ENCODE assay signal across 12 mouse cellular contexts in genomic region chr11:107011171-107011570, GRCm38 (mm10). TPM values are rescaled to one million over a fixed set of nuclear protein-coding genes. Genes with fewer than 3 reads are reported as not detected.
DNase-seq lines count a peak whose midpoint lies in the region; ATAC-seq lines count a peak whose summit lies in the region.
"Had no signal": no experiment of that assay in that cellular context is flagged by ENCODE, and none has a peak within 500 bp of the region (broad histone marks: within the 10 kb centered on the region; RNA-seq: fewer than 3 reads in every experiment).

No protein-coding gene starts in this region.

- no peak for DNase-seq in heart, embryonic 10.5 days (ENCODE audit: low spot score)
- no peak for DNase-seq in heart, postnatal 10 days
- DNase-seq in lung, postnatal 4 days, result no peak
- no peak for DNase-seq in embryonic facial prominence, embryonic 14.5 days (ENCODE audit: low spot score)
- no peak for DNase-seq in right cerebral cortex, adult 2 months (ENCODE audit: low spot score in 2 of 2)
- no peak for DNase-seq in forebrain, embryonic 14.5 days (ENCODE audit: low spot score)
- DNase-seq: adrenal gland, adult 8-10 months; right cerebral cortex, postnatal 14 days had no signal

- no peaks in the 10 kb centered on the region for H3K9me3 ChIP-seq in heart, embryonic 10.5 days
- H3K9me3 ChIP-seq in lung, embryonic 16.5 days (ENCODE audit: control insufficient read depth, low read length), result peaks cover 2% of the 10 kb centered on the region; the same call in 1 of the 2 replicates
- no peaks in the 10 kb centered on the region for H3K9me3 ChIP-seq in embryonic facial prominence, embryonic 14.5 days (ENCODE audit: control insufficient read depth, low read length)
- no peaks in the 10 kb centered on the region; the same call in 1 of the 2 replicates for H3K9me3 ChIP-seq in liver, embryonic 16.5 days (replicated peaks; ENCODE audit: control insufficient read depth, low read length)
- no peaks in the 10 kb centered on the region for H3K9me3 ChIP-seq in forebrain, embryonic 14.5 days (replicated peaks; ENCODE audit: control insufficient read depth, low read length)
- H3K9me3 ChIP-seq: midbrain, embryonic 15.5 days had no signal

- H3K4me1 ChIP-seq in heart, embryonic 10.5 days, result peaks cover 14% of the 10 kb centered on the region
- peaks cover 12% of the 10 kb centered on the region for H3K4me1 ChIP-seq in lung, embryonic 16.5 days (replicated peaks; ENCODE audit: control insufficient read depth, insufficient read depth, low read length)
- peaks cover 6% of the 10 kb centered on the region; the same call in 1 of the 2 replicates for H3K4me1 ChIP-seq in embryonic facial prominence, embryonic 14.5 days (ENCODE audit: control insufficient read depth, insufficient read depth, low read length)
- peaks cover 12% of the 10 kb centered on the region for H3K4me1 ChIP-seq in liver, embryonic 16.5 days (ENCODE audit: control insufficient read depth, low read depth, low read length)
- H3K4me1 ChIP-seq in forebrain, embryonic 14.5 days (ENCODE audit: control insufficient read depth, insufficient read depth, low read length), result 0 out of 2 replicates have a peak, but pooled peaks cover 2% of the 10 kb centered on the region

- 74% methylated on average over 7 of the region's 7 CpGs for WGBS in heart, embryonic 10.5 days
- WGBS in lung, embryonic 16.5 days, result 76% methylated on average over 7 of the region's 7 CpGs
- 77% methylated on average over 7 of the region's 7 CpGs for WGBS in embryonic facial prominence, embryonic 14.5 days
- WGBS in liver, embryonic 16.5 days (ENCODE audit: insufficient replicate concordance), result 70% methylated on average over 7 of the region's 7 CpGs
- 78% methylated on average over 7 of the region's 7 CpGs for WGBS in forebrain, embryonic 14.5 days

- intact Hi-C loops in heart, postnatal 10 days (cut with DNase I), result no loop called here

- H3K27ac ChIP-seq in heart, embryonic 10.5 days, result 0 out of 2 replicates have a peak overlapping the region, but pooled peaks have one; percentile 37
- peak overlapping the region; percentile 100; the same call in 1 of the 2 replicates for H3K27ac ChIP-seq in lung, embryonic 16.5 days (ENCODE audit: low read length)
- H3K27ac ChIP-seq in embryonic facial prominence, embryonic 14.5 days (replicated peaks; ENCODE audit: low read depth, low read length), result no peak overlapping the region
- H3K27ac ChIP-seq in liver, embryonic 16.5 days (ENCODE audit: low read length), result peak overlapping the region; percentile 96
- no peak overlapping the region for H3K27ac ChIP-seq in forebrain, embryonic 14.5 days (ENCODE audit: low read depth, low read length)

- no peak for ATAC-seq in lung, embryonic 16.5 days (ENCODE audit: low read depth)
- ATAC-seq in embryonic facial prominence, embryonic 14.5 days (ENCODE audit: low read depth), result no peak
- ATAC-seq in liver, embryonic 16.5 days (ENCODE audit: low read depth), result no peak
- ATAC-seq in forebrain, embryonic 14.5 days, result no peak
- ATAC-seq: midbrain, embryonic 15.5 days; Patski had no signal

- H3K36me3 ChIP-seq in heart, embryonic 10.5 days, result no peaks in the 10 kb centered on the region
- no peaks in the 10 kb centered on the region for H3K36me3 ChIP-seq in lung, embryonic 16.5 days (ENCODE audit: control insufficient read depth, insufficient read depth, low read length)
- H3K36me3 ChIP-seq in embryonic facial prominence, embryonic 14.5 days (ENCODE audit: control insufficient read depth, insufficient read depth, low read length), result no peaks in the 10 kb centered on the region
- no peaks in the 10 kb centered on the region for H3K36me3 ChIP-seq in liver, embryonic 16.5 days (ENCODE audit: control insufficient read depth, insufficient read depth)
- no peaks in the 10 kb centered on the region for H3K36me3 ChIP-seq in forebrain, embryonic 14.5 days (ENCODE audit: control insufficient read depth, insufficient read depth, low read length)
- H3K36me3 ChIP-seq: midbrain, embryonic 15.5 days had no signal

- H3K4me3 ChIP-seq in heart, embryonic 10.5 days, result no peak overlapping the region
- H3K4me3 ChIP-seq in lung, embryonic 16.5 days (ENCODE audit: low read length), result no peak overlapping the region
- no peak overlapping the region for H3K4me3 ChIP-seq in embryonic facial prominence, embryonic 14.5 days (ENCODE audit: low read depth, low read length)
- H3K4me3 ChIP-seq in liver, embryonic 16.5 days (ENCODE audit: low read depth, low read length), result no peak overlapping the region
- H3K4me3 ChIP-seq in forebrain, embryonic 14.5 days (ENCODE audit: low read depth, low read length), result no peak overlapping the region

- no peaks in the 10 kb centered on the region for H3K27me3 ChIP-seq in heart, embryonic 10.5 days (ENCODE audit: insufficient read depth, poor library complexity, severe bottlenecking)
- no peaks in the 10 kb centered on the region for H3K27me3 ChIP-seq in lung, embryonic 16.5 days (ENCODE audit: control insufficient read depth, insufficient read depth, low read depth, low read length)
- H3K27me3 ChIP-seq in embryonic facial prominence, embryonic 14.5 days (replicated peaks; ENCODE audit: control insufficient read depth, insufficient read depth, low read length), result no peaks in the 10 kb centered on the region
- no peaks in the 10 kb centered on the region for H3K27me3 ChIP-seq in liver, embryonic 16.5 days (ENCODE audit: control insufficient read depth, insufficient read depth, low read depth, low read length)
- H3K27me3 ChIP-seq in forebrain, embryonic 14.5 days (replicated peaks; ENCODE audit: control insufficient read depth, insufficient read depth, low read length), result no peaks in the 10 kb centered on the region
- H3K27me3 ChIP-seq: midbrain, embryonic 15.5 days; Patski had no signal

- no peak overlapping the region; the same call in 1 of the 2 replicates for H3K9ac ChIP-seq in lung, embryonic 16.5 days (ENCODE audit: low read length)
- no peak overlapping the region for H3K9ac ChIP-seq in embryonic facial prominence, embryonic 14.5 days (ENCODE audit: low read depth, low read length)
- H3K9ac ChIP-seq in liver, embryonic 16.5 days (ENCODE audit: low read depth, low read length), result no peak overlapping the region
- no peak overlapping the region for H3K9ac ChIP-seq in forebrain, embryonic 14.5 days (ENCODE audit: low read length)

- H3K4me2 ChIP-seq in lung, embryonic 16.5 days (ENCODE audit: low read depth, low read length), result peak overlapping the region; percentile 65; the same call in 1 of the 2 replicates
- peak overlapping the region; percentile 71; the same call in 1 of the 2 replicates for H3K4me2 ChIP-seq in embryonic facial prominence, embryonic 14.5 days (ENCODE audit: low read depth, low read length)
- H3K4me2 ChIP-seq in liver, embryonic 16.5 days (ENCODE audit: low read depth, low read length), result peak overlapping the region; percentile 76
- H3K4me2 ChIP-seq in forebrain, embryonic 14.5 days (ENCODE audit: low read length), result no peak overlapping the region

RNA-seq across cellular contexts. Expression of gene Kpna2, which starts 11.8 kb away (rescaled TPM):
- polyA plus RNA-seq in heart, embryonic 10.5 days (2016; fragmentation: Nextera tagmentation; extraction: Ambion mirVana), result 431 and 488 TPM in 2 replicates
- 100 to 1,000 TPM; 104 to 112 TPM for total RNA-seq in heart, postnatal 10 days (2021)
- polyA plus RNA-seq in lung, embryonic 16.5 days (2015; fragmentation: Nextera tagmentation; extraction: Ambion mirVana), result 437 and 492 TPM in 2 replicates
- 294 and 347 TPM in 2 replicates for polyA plus RNA-seq in embryonic facial prominence, embryonic 14.5 days (2014; fragmentation: Nextera tagmentation; extraction: Ambion mirVana)
- 216 and 237 TPM in 2 replicates for polyA plus RNA-seq in liver, embryonic 16.5 days (2015; fragmentation: Nextera tagmentation; extraction: Ambion mirVana)
- polyA plus RNA-seq in forebrain, embryonic 14.5 days (2014; fragmentation: Nextera tagmentation; extraction: Ambion mirVana), result 335 and 390 TPM in 2 replicates

RNA-seq across cellular contexts. Expression of gene 1810010H24Rik, which starts 14.3 kb away (rescaled TPM):
- 1.7 and 2.0 TPM in 2 replicates for polyA plus RNA-seq in heart, embryonic 10.5 days (2016; fragmentation: Nextera tagmentation; extraction: Ambion mirVana)
- 1 to 10 TPM; 3.2 to 3.8 TPM for total RNA-seq in heart, postnatal 10 days (2021)
- polyA plus RNA-seq in lung, embryonic 16.5 days (2015; fragmentation: Nextera tagmentation; extraction: Ambion mirVana), result 4.4 and 5.1 TPM in 2 replicates
- polyA plus RNA-seq in embryonic facial prominence, embryonic 14.5 days (2014; fragmentation: Nextera tagmentation; extraction: Ambion mirVana), result 4.1 and 4.3 TPM in 2 replicates
- 2.2 TPM in 2 replicates for polyA plus RNA-seq in liver, embryonic 16.5 days (2015; fragmentation: Nextera tagmentation; extraction: Ambion mirVana)
- 4.1 and 4.6 TPM in 2 replicates for polyA plus RNA-seq in forebrain, embryonic 14.5 days (2014; fragmentation: Nextera tagmentation; extraction: Ambion mirVana)

Comparison
In these comparisons a context has a peak if more than half of its experiments do, and no peak if none do; other contexts are left out.
1. H3K27ac ChIP-seq: peak in heart, embryonic 10.5 days (single experiment), lung, embryonic 16.5 days (single experiment) and liver, embryonic 16.5 days (single experiment); none in embryonic facial prominence, embryonic 14.5 days (single experiment) and forebrain, embryonic 14.5 days (single experiment).